Mouse (Mus musculus): ENCODE measurements around the gene Fnip1. TPM values are rescaled to one million over a fixed set of nuclear protein-coding genes. Genes with fewer than 3 reads are reported as not detected.

The Fnip1 gene
- polyA plus RNA-seq, 1 experiment from 2014 or later = 8.3 TPM

- Histone ChIP-seq H3K4me1 (replicated peaks; ENCODE audit: insufficient read depth, low read length) (no peaks in the 10 kb centered on the region), H3K27me3 (ENCODE audit: insufficient read depth, low read length) (no peaks in the 10 kb centered on the region), H3K9me3 (replicated peaks; ENCODE audit: low read length) (no peaks in the 10 kb centered on the region), H3K4me2 (ENCODE audit: low read length) (no peak overlapping the region), H3K27ac (no peak overlapping the region), H3K36me3 (ENCODE audit: insufficient read depth, low read length) (peaks cover 12% of the 10 kb centered on the region), H3K9ac (ENCODE audit: low read depth, low read length) (no peak overlapping the region), H3K4me3 (replicated peaks; ENCODE audit: low read depth, low read length) (no peak overlapping the region)
- TF ChIP-seq CTCF (IDR thresholded peaks at IDR 0.05; ENCODE audit: low read depth) = no peak
- ATAC-seq (replicated peaks; ENCODE audit: low FRiP score, low read depth) (no peak), DNase-seq (ENCODE audit: low spot score) (no peak)
Measured at GRCm38 (mm10) chr11:54513584-54513983, 75.6 kb downstream of the Fnip1 start.

- Histone ChIP-seq H3K4me3 (replicated peaks; ENCODE audit: low read depth, low read length) (peak overlapping the region; percentile 81), H3K36me3 (ENCODE audit: insufficient read depth, low read length) (no peaks in the 10 kb centered on the region), H3K9ac (ENCODE audit: low read depth, low read length) (peak overlapping the region; percentile 70), H3K4me1 (replicated peaks; ENCODE audit: insufficient read depth, low read length) (peaks cover 10% of the 10 kb centered on the region; the same call in 1 of the 2 replicates), H3K4me2 (ENCODE audit: low read length) (peak overlapping the region; percentile 63), H3K27me3 (ENCODE audit: insufficient read depth, low read length) (no peaks in the 10 kb centered on the region), H3K27ac (peak overlapping the region; percentile 95), H3K9me3 (replicated peaks; ENCODE audit: low read length) (no peaks in the 10 kb centered on the region)
- no peak for TF ChIP-seq CTCF (IDR thresholded peaks at IDR 0.05; ENCODE audit: low read depth)
- under 1% methylated on average over 18 of the region's 18 CpGs for WGBS
- ATAC-seq (replicated peaks; ENCODE audit: low FRiP score, low read depth) (no peak), DNase-seq (ENCODE audit: low spot score) (peak; percentile 33)
Measured at GRCm38 (mm10) chr11:54521927-54522528, 84.0 kb downstream of the Fnip1 start.

GRCm38 (mm10) chr11:54522529-54523430 is 84.8 kb downstream of the Fnip1 start, which contains the start of gene Rapgef6:
Gene Rapgef6 (plus strand): TSS chr11:54522847.
- no peaks in the 10 kb centered on the region for H3K36me3 ChIP-seq (ENCODE audit: insufficient read depth, low read length)
- H3K27ac ChIP-seq = peak within 1 kb of the TSS; percentile 95
- H3K4me2 ChIP-seq (ENCODE audit: low read length) = peak within 1 kb of the TSS; percentile 74
- no peak for TF ChIP-seq CTCF (IDR thresholded peaks at IDR 0.05; ENCODE audit: low read depth)
- WGBS = under 1% methylated on average over 73 of the region's 73 CpGs
- ATAC-seq (replicated peaks; ENCODE audit: low FRiP score, low read depth) (peak; percentile 96), DNase-seq (ENCODE audit: low spot score) (peak; percentile 99)
- H3K27me3 ChIP-seq (ENCODE audit: insufficient read depth, low read length) = no peaks in the 10 kb centered on the region
- peak within 1 kb of the TSS; percentile 83 for H3K9ac ChIP-seq (ENCODE audit: low read depth, low read length)
- H3K4me1 ChIP-seq (replicated peaks; ENCODE audit: insufficient read depth, low read length) = peaks cover 10% of the 10 kb centered on the region; the same call in 1 of the 2 replicates
- H3K4me3 ChIP-seq (replicated peaks; ENCODE audit: low read depth, low read length) = peak within 1 kb of the TSS; percentile 81
- no peaks in the 10 kb centered on the region for H3K9me3 ChIP-seq (replicated peaks; ENCODE audit: low read length)

GRCm38 (mm10) chr11:54523431-54524001 is 85.5 kb downstream of the Fnip1 start:
- peak overlapping the region; percentile 81 for H3K4me3 ChIP-seq (replicated peaks; ENCODE audit: low read depth, low read length)
- H3K4me2 ChIP-seq (ENCODE audit: low read length) = peak overlapping the region; percentile 74
- H3K36me3 ChIP-seq (ENCODE audit: insufficient read depth, low read length) = no peaks in the 10 kb centered on the region
- no peak for DNase-seq (ENCODE audit: low spot score)
- H3K9ac ChIP-seq (ENCODE audit: low read depth, low read length) = peak overlapping the region; percentile 83
- WGBS = 11% methylated on average over 10 of the region's 10 CpGs
- peaks cover 10% of the 10 kb centered on the region; the same call in 1 of the 2 replicates for H3K4me1 ChIP-seq (replicated peaks; ENCODE audit: insufficient read depth, low read length)
- no peaks in the 10 kb centered on the region for H3K27me3 ChIP-seq (ENCODE audit: insufficient read depth, low read length)
- H3K9me3 ChIP-seq (replicated peaks; ENCODE audit: low read length) = no peaks in the 10 kb centered on the region
- no peak for ATAC-seq (replicated peaks; ENCODE audit: low FRiP score, low read depth)
- peak overlapping the region; percentile 93 for H3K27ac ChIP-seq
- TF ChIP-seq CTCF (IDR thresholded peaks at IDR 0.05; ENCODE audit: low read depth) = no peak

GRCm38 (mm10) chr11:54528002-54528401 is 90.0 kb downstream of the Fnip1 start:
- no peak overlapping the region for H3K27ac ChIP-seq
- no peak for TF ChIP-seq CTCF (IDR thresholded peaks at IDR 0.05; ENCODE audit: low read depth)
- no peaks in the 10 kb centered on the region for H3K27me3 ChIP-seq (ENCODE audit: insufficient read depth, low read length)
- H3K36me3 ChIP-seq (ENCODE audit: insufficient read depth, low read length) = no peaks in the 10 kb centered on the region
- ATAC-seq (replicated peaks; ENCODE audit: low FRiP score, low read depth) (no peak), DNase-seq (ENCODE audit: low spot score) (no peak)
- WGBS = 79% methylated on average over 2 of the region's 2 CpGs
- no peak overlapping the region for H3K4me3 ChIP-seq (replicated peaks; ENCODE audit: low read depth, low read length)
- peaks cover 19% of the 10 kb centered on the region for H3K4me1 ChIP-seq (replicated peaks; ENCODE audit: insufficient read depth, low read length)
- H3K4me2 ChIP-seq (ENCODE audit: low read length) = no peak overlapping the region
- H3K9ac ChIP-seq (ENCODE audit: low read depth, low read length) = no peak overlapping the region
- H3K9me3 ChIP-seq (replicated peaks; ENCODE audit: low read length) = no peaks in the 10 kb centered on the region

GRCm38 (mm10) chr11:54530391-54530790 is 92.4 kb downstream of the Fnip1 start:
- no peak overlapping the region for H3K4me2 ChIP-seq (ENCODE audit: low read length)
- peak overlapping the region; percentile 69; the same call in 1 of the 2 replicates for H3K27ac ChIP-seq
- 25% methylated on average over 1 of the region's 1 CpGs for WGBS
- ATAC-seq (replicated peaks; ENCODE audit: low FRiP score, low read depth) (0 out of 2 replicates have a peak, but pooled peaks have one; percentile 43), DNase-seq (ENCODE audit: low spot score) (peak; percentile 91)
- H3K4me1 ChIP-seq (replicated peaks; ENCODE audit: insufficient read depth, low read length) = peaks cover 19% of the 10 kb centered on the region
- H3K9ac ChIP-seq (ENCODE audit: low read depth, low read length) = no peak overlapping the region
- H3K4me3 ChIP-seq (replicated peaks; ENCODE audit: low read depth, low read length) = no peak overlapping the region
- no peaks in the 10 kb centered on the region for H3K36me3 ChIP-seq (ENCODE audit: insufficient read depth, low read length)
- no peak for TF ChIP-seq CTCF (IDR thresholded peaks at IDR 0.05; ENCODE audit: low read depth)
- no peaks in the 10 kb centered on the region for H3K27me3 ChIP-seq (ENCODE audit: insufficient read depth, low read length)
- no peaks in the 10 kb centered on the region for H3K9me3 ChIP-seq (replicated peaks; ENCODE audit: low read length)
